Comparison of ENCODE assay signal across 8 mouse cellular contexts in the genomic region with DNA sequence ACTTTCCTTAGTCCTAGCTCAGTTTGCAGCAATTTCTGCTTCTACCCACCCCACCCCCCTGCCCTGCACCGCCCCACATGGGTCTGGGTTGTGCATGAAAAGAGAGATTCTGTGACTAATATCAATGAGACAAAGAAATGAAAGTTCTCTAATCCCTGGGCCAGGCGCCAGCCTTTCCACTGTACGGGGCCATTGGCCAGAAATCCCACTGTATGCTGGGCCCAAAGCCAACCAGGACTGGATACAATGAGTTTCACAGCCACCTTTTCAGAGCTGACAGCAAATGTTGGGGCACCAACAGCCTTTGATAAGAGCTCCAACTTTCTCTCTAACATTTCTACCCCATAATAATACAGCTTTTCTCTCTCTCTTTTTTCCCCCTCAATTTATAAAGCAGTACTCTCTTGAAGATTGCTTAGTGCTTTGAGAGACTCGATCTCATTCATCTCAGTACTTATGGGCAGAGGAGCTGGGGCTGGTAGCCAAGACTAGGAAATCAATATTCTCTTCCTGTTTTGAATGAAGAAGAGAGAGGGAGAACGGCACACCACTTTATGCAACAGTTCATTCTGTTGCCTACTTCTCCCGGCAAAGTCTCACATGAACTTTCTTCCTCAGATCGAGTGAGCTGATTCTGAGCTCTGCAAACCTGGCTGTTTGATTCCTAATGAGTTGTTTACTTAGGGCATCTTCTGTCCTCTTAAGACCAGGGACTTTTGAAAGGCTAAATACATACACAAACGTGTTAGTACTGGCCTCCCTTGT. TPM values are rescaled to one million over a fixed set of nuclear protein-coding genes. Genes with fewer than 3 reads are reported as not detected.
DNase-seq lines count a peak whose midpoint lies in the region; ATAC-seq lines count a peak whose summit lies in the region.

No protein-coding gene starts in this region.

- peaks cover 2% of the 10 kb centered on the region; the same call in 1 of the 2 replicates for H3K27me3 ChIP-seq in lung, embryonic 16.5 days (ENCODE audit: control insufficient read depth, insufficient read depth, low read depth, low read length)

- no peak overlapping the region for H3K4me3 ChIP-seq in lung, embryonic 16.5 days (ENCODE audit: low read length)

- DNase-seq in urinary bladder, postnatal 25 days (ENCODE audit: low spot score), result peak; percentile 27
- no peak for DNase-seq in urinary bladder, adult 2 months (ENCODE audit: low spot score)
- DNase-seq in frontal cortex, adult 2 months (ENCODE audit: extremely low spot score in 1 of 2, low spot score in 1 of 2), result peak; percentile 44 to 83
- DNase-seq in heart, postnatal 36 days, result peak; percentile 62 to 76
- peak; percentile 80 to 90 for DNase-seq in layer of hippocampus, adult 8-10 months (ENCODE audit: low spot score in 2 of 2)
- peak; percentile 89 for DNase-seq in right cerebral cortex, postnatal 4 days
- no peak for DNase-seq in spleen, postnatal 14 days (ENCODE audit: low spot score in 2 of 2)

- H3K4me1 ChIP-seq in lung, embryonic 16.5 days (replicated peaks; ENCODE audit: control insufficient read depth, insufficient read depth, low read length), result peaks cover 17% of the 10 kb centered on the region

- H3K4me2 ChIP-seq in lung, embryonic 16.5 days (ENCODE audit: low read depth, low read length), result peak overlapping the region; percentile 0; the same call in 1 of the 2 replicates

- intact Hi-C loops in heart, postnatal 36 days (cut with DNase I), result no loop called here

- no peak overlapping the region for H3K9ac ChIP-seq in lung, embryonic 16.5 days (ENCODE audit: low read length)

- ATAC-seq in lung, embryonic 16.5 days (ENCODE audit: low read depth), result peak; percentile 96

- WGBS in lung, embryonic 16.5 days, result 9% methylated on average over 8 of the region's 8 CpGs

- no peaks in the 10 kb centered on the region for H3K36me3 ChIP-seq in lung, embryonic 16.5 days (ENCODE audit: control insufficient read depth, insufficient read depth, low read length)

- no peaks in the 10 kb centered on the region for H3K9me3 ChIP-seq in lung, embryonic 16.5 days (ENCODE audit: control insufficient read depth, low read length)

- peak overlapping the region; percentile 39 for H3K27ac ChIP-seq in lung, embryonic 16.5 days (ENCODE audit: low read length)

RNA-seq across cellular contexts. Expression of a gene that starts 9.2 kb away (rescaled TPM):
- 23.6 and 25.7 TPM in 2 replicates for polyA plus RNA-seq in urinary bladder, adult 2 months (2012; rRNA removed)
- 663 and 802 TPM in 2 replicates for polyA plus RNA-seq in frontal cortex, adult 2 months (2012; rRNA removed)
- total RNA-seq in heart, postnatal 36 days (2021), result 1 to 10 TPM; 2.7 to 4.4 TPM
- total RNA-seq in layer of hippocampus, adult 8-10 months (2022), result 100 to 1,000 TPM; 192 to 240 (median 216) TPM
- polyA plus RNA-seq in lung, embryonic 16.5 days (2015; fragmentation: Nextera tagmentation; extraction: Ambion mirVana), result 115 and 134 TPM in 2 replicates

Comparison
In these comparisons a context has a peak if more than half of its experiments do, and no peak if none do; other contexts are left out.
1. DNase-seq: peak in urinary bladder, postnatal 25 days (single experiment), frontal cortex, adult 2 months (2 of 2), heart, postnatal 36 days (2 of 2), layer of hippocampus, adult 8-10 months (2 of 2) and right cerebral cortex, postnatal 4 days (single experiment); none in urinary bladder, adult 2 months (single experiment) and spleen, postnatal 14 days (0 of 2).